Mouse (Mus musculus) left cerebral cortex, adult 11 months (tissue): ENCODE data around the gene Cracr2b.

Experiments
- DNase-seq: peaks from one replicate; pipeline ENCODE4 v3.0.0; 2022; ENCODE audit warnings: low spot score

Gene Cracr2b

DNA sequence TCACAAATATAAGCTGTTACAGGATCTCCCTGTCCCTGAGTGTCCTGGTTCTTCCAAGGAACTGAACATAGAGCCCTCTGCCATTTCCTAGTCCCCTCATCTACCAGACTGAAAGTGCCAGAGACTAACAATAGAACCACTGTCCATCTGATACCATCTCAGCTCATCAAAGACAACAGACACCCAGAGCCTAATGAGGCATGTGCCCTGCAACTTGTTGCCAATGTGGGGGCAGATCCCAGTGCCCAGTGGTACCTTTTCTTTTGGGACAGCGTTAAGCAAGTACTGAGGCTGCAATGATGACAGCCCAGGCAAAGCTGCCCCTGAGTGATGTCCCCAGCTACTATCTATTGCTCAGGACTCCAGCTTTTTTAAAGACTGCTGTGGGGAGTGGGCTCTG lies 25.3 kb downstream of the Cracr2b start:
- DNase-seq = no peak

DNA sequence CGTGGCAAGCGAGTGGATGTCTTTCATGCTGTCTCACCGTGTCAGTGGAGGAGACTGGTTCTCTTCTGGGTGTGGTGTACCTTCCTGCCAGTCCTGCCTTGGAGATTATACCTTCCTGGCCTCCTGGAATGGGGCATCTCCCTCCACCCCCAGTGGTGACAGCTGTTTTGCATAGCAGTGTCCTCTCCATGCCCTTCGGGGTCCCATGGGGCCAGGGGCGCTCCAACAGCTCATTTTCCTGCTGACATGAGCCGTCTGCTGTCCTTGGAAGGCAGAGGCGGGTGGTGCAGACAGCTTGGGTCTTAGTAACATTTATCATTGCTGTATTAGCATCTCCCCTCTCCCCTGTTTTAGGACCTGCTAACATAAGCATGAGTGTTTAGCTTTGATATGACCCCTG lies 26.2 kb downstream of the Cracr2b start:
- no peak for DNase-seq

DNA sequence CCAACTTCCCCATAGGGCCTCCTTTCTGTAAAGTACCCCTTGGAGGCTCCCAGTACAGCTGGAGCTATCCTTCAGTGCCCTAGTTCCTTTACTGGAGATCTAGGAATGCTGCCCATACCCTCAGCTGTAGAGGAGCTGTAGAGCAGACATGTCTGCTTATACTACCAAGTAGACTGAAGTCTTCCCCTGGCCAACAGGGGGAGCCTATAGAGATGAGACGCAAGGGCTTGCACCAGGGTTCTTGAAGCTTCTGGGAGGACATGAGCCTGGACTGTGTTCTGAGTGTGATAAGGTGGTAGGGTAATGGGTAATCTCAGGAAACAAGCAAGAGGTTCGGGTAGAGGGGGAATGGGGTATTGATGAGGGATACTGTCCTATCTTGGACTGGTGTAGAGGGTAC lies 30.3 kb downstream of the Cracr2b start:
- DNase-seq = no peak

DNA sequence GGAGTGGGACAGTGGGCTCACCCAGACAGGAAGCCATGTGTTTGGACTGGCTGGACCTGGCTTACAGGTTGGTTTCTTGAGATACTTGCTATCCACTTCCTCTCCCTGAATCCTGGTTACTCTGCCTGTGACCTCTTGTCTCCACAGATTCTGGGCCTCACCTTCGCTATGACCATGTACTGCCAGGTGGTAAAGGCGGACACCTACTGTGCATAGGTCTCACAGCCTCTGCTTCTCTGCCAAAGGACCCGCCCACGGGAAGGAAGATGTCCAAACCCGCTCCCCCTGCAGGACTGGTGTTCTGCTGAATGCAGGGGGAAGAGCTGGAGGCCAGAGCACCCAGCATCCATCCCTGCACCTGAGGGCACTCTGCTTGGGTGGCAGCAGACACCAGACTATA lies 31.8 kb downstream of the Cracr2b start:
- no peak for DNase-seq

DNA sequence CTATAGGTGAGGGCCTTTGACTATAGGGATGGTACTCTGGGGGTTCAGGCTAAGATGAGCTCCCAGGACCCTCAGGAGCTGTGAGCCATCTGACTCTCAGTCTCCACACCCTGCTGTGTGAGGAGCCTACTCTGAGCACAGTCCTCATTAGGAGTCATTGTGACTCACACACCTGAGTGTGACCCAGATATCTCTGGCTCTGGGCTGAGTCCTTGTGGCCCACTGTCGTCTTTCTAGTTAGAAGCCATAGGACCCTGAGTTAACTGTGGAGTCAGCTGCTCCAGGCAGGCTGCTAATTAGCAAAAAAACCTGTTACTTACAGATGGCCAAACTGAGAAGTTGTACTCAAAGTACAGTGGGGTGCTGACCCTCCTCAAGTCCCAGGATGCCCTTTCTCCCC lies 32.8 kb downstream of the Cracr2b start:
- no peak for DNase-seq

DNA sequence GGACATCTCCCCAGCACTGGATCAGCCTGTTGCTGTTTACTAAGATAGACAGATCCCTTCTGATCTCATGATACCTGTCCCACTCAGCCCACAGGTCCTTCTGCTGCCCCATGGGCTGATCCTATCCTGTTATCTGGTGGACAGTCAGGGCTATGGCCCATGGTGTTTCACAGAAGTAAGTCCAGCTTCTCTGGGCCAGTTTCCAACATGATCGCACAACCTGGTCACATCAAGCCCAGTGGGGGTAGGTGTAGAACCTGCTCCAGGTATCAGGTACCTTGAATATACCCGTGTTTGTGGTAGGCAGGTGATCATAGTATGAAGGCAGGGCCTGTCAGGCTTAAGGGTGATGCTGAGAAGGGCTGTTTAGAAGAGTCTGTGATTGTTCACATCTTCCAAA lies 34.5 kb downstream of the Cracr2b start:
- DNase-seq = no peak

DNA sequence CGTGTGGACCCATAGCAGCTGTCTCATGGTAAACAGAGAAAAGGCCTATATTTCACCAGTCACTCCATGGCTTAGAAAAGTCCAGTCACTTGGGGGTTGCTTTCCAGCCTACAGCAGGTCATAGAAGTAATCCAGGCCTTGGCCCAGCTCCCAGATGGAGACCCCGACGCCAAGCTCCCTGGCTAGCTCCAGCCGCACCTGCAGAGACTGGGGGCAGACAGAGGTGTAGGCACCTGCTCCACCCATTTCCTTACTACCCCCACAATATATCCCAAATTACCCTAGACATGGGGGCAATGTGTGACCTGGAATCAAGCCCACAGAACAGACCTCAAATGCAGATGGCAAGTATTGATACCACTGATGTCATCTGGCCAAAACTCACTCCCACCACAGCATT lies 35.0 kb downstream of the Cracr2b start:
- no peak for DNase-seq

DNA sequence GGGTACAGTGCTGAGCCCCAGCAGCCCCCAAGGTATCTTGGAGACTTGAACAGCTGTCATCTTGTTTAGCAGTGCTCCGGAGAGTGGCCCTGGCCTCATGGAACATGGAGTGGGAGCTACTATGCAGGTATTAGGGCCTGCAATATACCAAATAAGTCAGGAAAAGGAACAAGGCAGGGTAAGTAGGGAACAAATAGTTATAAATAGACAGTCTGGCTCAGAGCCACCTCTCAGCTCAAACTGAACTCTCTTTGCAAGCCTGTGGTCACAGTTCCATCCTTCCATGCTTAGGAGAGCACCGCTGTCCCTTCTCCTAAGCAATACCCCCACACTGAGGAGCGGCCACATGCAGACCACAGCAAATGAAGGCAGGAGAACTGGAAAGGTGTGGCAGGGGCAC lies 36.7 kb downstream of the Cracr2b start:
- DNase-seq = no peak

DNA sequence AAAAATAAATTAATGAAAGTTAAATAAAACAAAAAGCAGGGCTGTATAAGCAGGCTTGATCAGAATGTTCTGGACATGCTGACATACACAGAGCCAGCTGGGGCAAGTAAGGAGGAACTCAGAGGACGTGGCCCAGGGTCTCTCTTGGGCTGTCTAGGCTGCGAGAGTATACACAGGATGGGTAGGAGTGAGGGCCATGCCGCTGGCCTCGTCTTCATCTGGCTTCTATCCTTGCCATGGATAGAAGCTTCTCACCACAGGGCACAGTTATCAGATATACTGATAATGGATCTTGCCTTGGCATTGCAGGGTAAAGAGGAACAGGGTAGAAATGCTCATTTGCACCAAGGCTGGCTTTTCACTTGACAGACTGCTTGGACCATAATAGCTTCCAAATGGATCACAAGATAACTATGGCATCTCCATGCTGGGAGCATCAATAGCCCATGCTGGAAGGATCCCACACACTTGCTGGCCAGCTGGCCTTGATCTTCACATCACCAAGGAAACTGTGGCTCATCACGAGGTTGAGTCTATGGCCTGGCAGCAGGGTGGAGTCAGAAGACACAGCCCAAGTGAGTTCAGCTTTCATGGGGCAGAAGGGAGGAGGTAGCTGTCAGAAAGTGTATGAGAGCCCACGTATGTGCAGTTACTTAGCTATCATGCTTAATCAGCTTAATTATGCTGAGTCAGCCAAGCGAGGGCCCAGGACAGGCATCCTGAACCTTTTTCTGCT lies 41.1 kb downstream of the Cracr2b start:
- no peak for DNase-seq

DNA sequence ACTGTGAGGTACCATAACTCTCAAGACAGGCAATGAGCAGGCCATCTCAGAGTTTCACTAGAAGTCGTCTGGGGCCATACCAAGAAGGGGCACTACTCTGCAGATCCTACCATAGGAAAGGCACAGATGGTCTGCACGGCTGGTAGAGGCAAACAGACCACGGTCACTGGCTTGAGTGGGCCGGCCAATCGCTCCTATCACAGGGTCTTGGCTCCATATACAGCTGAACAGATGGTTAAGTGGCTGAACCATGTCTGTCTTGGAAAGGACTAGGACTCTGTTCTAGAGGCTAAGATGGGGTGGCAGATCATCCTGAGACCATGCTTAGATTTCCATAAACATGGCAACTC lies 41.6 kb downstream of the Cracr2b start:
- no peak for DNase-seq

DNA sequence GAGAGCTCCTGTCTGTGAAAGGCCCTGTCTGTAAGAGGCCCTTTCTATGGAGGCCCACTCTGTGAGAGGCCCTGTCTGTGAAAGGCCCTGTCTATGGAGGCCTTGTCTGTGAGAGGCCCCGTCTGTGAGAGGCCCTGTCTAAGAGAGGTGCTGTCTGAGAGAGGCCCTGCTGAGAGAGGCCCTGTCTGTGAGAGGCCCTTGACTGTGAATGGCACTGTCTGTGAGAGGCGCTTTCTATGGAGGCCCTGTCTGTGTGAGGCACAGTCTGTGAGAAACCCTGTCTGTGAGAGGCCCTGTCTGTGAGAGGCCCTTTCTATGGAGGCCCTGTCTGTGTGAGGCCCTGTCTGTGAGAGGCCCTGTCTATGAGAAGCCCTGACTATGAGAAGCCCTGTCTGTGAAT lies 45.4 kb downstream of the Cracr2b start:
- no peak for DNase-seq

DNA sequence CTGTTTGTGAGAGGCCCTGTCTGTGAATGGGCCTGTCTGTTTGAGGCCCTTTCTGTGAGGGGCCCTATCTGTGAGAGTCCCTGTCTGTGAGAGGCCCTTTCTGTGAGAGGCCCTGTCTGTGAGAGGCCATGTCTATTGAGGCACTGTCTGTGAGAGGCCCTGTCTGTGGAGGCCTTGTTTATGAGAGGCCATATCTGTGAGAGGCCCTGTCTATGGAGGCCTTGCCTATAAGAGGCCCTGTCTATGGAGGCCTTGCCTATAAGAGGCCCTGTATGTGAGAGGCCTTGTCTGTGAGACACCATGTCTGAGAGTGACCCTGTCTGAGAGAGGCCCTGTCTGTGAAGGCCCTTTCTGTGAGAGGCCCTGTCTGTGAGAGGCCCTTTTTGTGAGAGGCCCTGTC lies 47.3 kb downstream of the Cracr2b start:
- no peak for DNase-seq

DNA sequence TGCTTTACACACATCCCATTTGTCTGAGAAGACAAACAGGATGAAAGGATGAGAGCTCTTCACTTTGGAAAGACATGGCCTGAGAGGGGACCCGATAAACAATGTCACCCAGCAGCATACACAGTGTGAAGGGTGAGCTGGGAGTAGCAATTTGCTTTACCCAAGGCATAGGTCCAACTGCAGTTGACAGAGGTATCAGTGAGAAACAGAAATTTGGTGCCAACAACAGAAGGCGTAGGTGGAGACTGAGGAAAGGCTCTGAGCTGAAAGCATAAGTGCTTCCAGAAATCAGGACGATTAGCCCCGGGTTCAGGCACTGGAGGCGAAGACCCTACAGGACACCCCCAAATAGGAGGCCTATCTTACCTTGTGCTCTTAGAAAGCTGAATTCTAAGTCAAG lies 49.3 kb downstream of the Cracr2b start:
- no peak for DNase-seq

DNA sequence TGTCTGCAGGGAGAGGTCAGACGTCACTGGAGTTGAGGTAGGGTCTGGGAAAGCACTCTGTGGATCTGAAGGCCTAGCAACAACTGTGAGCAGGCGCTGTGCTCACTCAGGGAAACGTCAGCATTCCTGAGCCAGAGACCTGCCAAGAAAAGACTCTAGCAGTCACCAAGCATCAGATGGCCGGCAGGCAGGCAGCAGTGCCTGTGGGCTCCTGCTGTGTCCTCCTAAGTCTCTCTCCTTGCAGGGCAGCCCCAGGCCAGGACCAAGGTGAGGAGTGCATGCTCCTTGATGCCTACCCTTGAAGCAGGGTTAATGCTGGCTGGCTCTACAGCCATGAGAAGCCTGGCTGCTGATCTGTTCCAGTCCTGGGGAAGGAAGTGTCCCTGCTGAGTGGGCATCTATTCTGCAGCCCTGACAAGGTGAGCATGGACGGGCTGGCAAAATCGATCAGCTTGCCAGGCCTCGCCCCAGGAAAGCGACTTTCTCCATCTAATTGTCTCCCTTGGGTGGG lies 49.8 kb downstream of the Cracr2b start:
- DNase-seq = no peak
